Mouse (Mus musculus) heart, adult 18-20 months (tissue): ENCODE measurements around the gene Olfr772. TPM values are rescaled to one million over a fixed set of nuclear protein-coding genes. Genes with fewer than 3 reads are reported as not detected.
"Not testable (repeated sequence)": the region's sequence is repeated elsewhere in the genome, so short reads cannot be mapped to it uniquely, and the experiment has no call there.

Source experiments
- DNase-seq, 2 experiments: peaks; one replicate each; pipeline ENCODE4 v3.0.0; 2021 to 2022; ENCODE audit warnings: mixed read lengths in 1 of 2
- long read RNA-seq, 2 experiments: library from polyadenylated mRNA; stranded (forward); transcript quantifications; one replicate each; pipeline ENCODE4 v2.0.0; 2021
- total RNA-seq, 2 experiments: library from RNA; stranded (reverse); gene quantifications; 2 replicates each; pipeline ENCODE4 v1.2.3; 2021

Gene Olfr772
- not detected for total RNA-seq
- long read RNA-seq, experiment 1 = 0 reads
- long read RNA-seq, experiment 2 = 0 reads

DNA sequence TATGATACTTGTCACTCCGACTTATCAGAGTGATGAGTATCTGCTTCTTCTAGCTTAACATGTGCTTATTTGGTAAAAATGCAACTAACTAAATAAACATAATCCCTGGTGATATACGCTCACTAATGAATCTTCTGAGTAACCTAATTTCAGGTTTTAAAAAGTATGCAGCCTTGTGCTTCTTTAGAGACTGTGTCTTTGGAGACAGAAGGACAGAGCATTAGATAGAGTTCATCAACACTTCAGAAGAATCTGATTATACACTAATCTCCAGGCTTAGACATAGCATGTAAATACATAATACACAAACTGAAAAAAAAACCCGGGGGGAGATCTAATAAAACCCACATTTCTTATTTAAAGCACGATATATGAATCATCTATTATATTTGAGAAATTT, at the start of gene Olfr772:
Olfr772 (minus strand) TSS at position 101 of the 400 bp plus-strand sequence.
- not testable (repeated sequence) for DNase-seq

- not testable (repeated sequence) for DNase-seq
Observed at GRCm38 (mm10) chr10:129187319-129187718, 9.6 kb upstream of the Olfr772 start, which contains the start of gene Olfr773. Gene Olfr773, minus strand, starts transcription at chr10:129187419.

- DNase-seq = no peak
Observed at GRCm38 (mm10) chr10:129164651-129165050, 13.1 kb downstream of the Olfr772 start, which contains the start of gene Olfr771. Gene Olfr771, minus strand, starts transcription at chr10:129164751.

DNA sequence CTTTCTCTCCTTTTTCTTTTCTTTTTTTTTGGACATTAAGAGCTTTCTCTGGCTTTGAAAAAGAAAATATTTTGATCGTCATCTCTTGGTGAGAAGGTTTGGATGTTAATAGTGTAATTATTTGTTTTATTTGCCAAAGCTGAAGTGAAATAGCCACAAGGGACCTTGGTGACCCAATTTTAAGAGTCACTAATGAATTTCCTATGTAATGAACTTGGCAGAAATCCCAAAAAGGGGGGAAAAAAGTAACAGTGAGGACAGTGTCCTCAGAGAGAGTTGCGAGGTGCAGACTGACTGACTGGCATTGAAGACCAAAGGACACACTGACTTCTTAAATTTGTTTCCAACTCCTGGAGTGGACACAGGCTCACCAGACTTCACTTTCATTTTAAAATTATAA, 38.8 kb downstream of the Olfr772 start, which contains the start of gene Olfr770:
Olfr770 (minus strand) TSS at position 101 of the 400 bp plus-strand sequence.
- no peak for DNase-seq

Other genes starting within 250 kb of the Olfr772 start
- 100 to 1,000 TPM; 144 to 148 TPM for gene Itga7, start 244.1 kb downstream of the Olfr772 start, total RNA-seq
- gene Mettl7b, start 216.9 kb downstream of the Olfr772 start, total RNA-seq = not detected
- not detected for gene Olfr9, start 188.5 kb downstream of the Olfr772 start, total RNA-seq
- gene Olfr763, start 167.1 kb downstream of the Olfr772 start, total RNA-seq = not detected
- gene Olfr764-ps1, start 138.0 kb downstream of the Olfr772 start, total RNA-seq = not detected
- not detected for gene Olfr765, start 127.9 kb downstream of the Olfr772 start, total RNA-seq
- gene Olfr766-ps1, start 108.9 kb downstream of the Olfr772 start, total RNA-seq = not detected
- not detected for gene Olfr767, start 95.0 kb downstream of the Olfr772 start, total RNA-seq
- gene Olfr768, start 78.5 kb downstream of the Olfr772 start, total RNA-seq = not detected
- gene Olfr769, start 60.1 kb downstream of the Olfr772 start, total RNA-seq = not detected
- not detected for gene Olfr770, start 38.9 kb downstream of the Olfr772 start, total RNA-seq
- not detected for gene Olfr771, start 13.2 kb downstream of the Olfr772 start, total RNA-seq
- gene Olfr773, start 9.5 kb upstream of the Olfr772 start, total RNA-seq = not detected
- not detected for gene Olfr774, start 58.3 kb upstream of the Olfr772 start, total RNA-seq
- gene Olfr775, start 70.5 kb upstream of the Olfr772 start, total RNA-seq = not detected
- not detected for gene Olfr776, start 81.2 kb upstream of the Olfr772 start, total RNA-seq
- gene Olfr777, start 93.6 kb upstream of the Olfr772 start, total RNA-seq = not detected
- gene Olfr780, start 140.2 kb upstream of the Olfr772 start, total RNA-seq = not detected
- gene Olfr781, start 150.9 kb upstream of the Olfr772 start, total RNA-seq = not detected
- gene Olfr782, start 170.9 kb upstream of the Olfr772 start, total RNA-seq = not detected
- gene Olfr784, start 206.2 kb upstream of the Olfr772 start, total RNA-seq = not detected
- not detected for gene Olfr785, start 227.5 kb upstream of the Olfr772 start, total RNA-seq
- not detected for gene Olfr786, start 249.4 kb upstream of the Olfr772 start, total RNA-seq